10 mouse cellular contexts compared by ENCODE assay signal in genomic region chr7:25006171-25006570, GRCm38 (mm10). TPM values are rescaled to one million over a fixed set of nuclear protein-coding genes. Genes with fewer than 3 reads are reported as not detected.
DNase-seq lines count a peak whose midpoint lies in the region; ATAC-seq and TF ChIP-seq lines count a peak whose summit lies in the region.
"Had no signal": no experiment of that assay in that cellular context is flagged by ENCODE, and none has a peak within 500 bp of the region (broad histone marks: within the 10 kb centered on the region; RNA-seq: fewer than 3 reads in every experiment).

No protein-coding gene starts in this region.

- TF ChIP-seq POLR2A in bone marrow, adult 2 months (IDR thresholded peaks at IDR 0.05; ENCODE audit: borderline replicate concordance, control insufficient read depth, low read depth, low read length), result no peak

- peak overlapping the region; percentile 37 for H3K4me3 ChIP-seq in bone marrow, adult 2 months (replicated peaks; ENCODE audit: control insufficient read depth, low read depth, low read length)
- H3K4me3 ChIP-seq in hindbrain, embryonic 11.5 days (ENCODE audit: low read depth, low read length), result peak overlapping the region; percentile 67
- H3K4me3 ChIP-seq in midbrain, embryonic 10.5 days, result peak overlapping the region; percentile 62
- H3K4me3 ChIP-seq: erythroblast, embryonic 14.5 days had no signal

- H3K36me3 ChIP-seq in hindbrain, embryonic 11.5 days (ENCODE audit: control insufficient read depth, insufficient read depth, low read length), result no peaks in the 10 kb centered on the region
- no peaks in the 10 kb centered on the region for H3K36me3 ChIP-seq in midbrain, embryonic 10.5 days

- peaks cover 4% of the 10 kb centered on the region; the same call in 1 of the 2 replicates for H3K4me1 ChIP-seq in bone marrow, adult 2 months (ENCODE audit: control insufficient read depth, insufficient read depth, low read length)
- H3K4me1 ChIP-seq in hindbrain, embryonic 11.5 days (replicated peaks; ENCODE audit: control insufficient read depth, insufficient read depth, low read length), result peaks cover 16% of the 10 kb centered on the region; the same call in 1 of the 2 replicates
- peaks cover 81% of the 10 kb centered on the region for H3K4me1 ChIP-seq in midbrain, embryonic 10.5 days

- ATAC-seq in hindbrain, embryonic 11.5 days (ENCODE audit: low FRiP score), result peak; percentile 15

- TF ChIP-seq CTCF in bone marrow, adult 2 months (IDR thresholded peaks at IDR 0.05; ENCODE audit: control insufficient read depth, insufficient read depth, low read length), result no peak

- no peaks in the 10 kb centered on the region for H3K9me3 ChIP-seq in hindbrain, embryonic 11.5 days (ENCODE audit: control insufficient read depth, low read length)
- no peaks in the 10 kb centered on the region for H3K9me3 ChIP-seq in midbrain, embryonic 10.5 days (replicated peaks)

- DNase-seq in cerebellum, adult 9-10 months, result peak; percentile 73
- no peak for DNase-seq in cerebellum, postnatal 25 days
- no peak for DNase-seq in hindbrain, embryonic 11.5 days (ENCODE audit: low spot score)
- DNase-seq in midbrain, embryonic 10.5 days (ENCODE audit: low spot score), result no peak
- DNase-seq in ovary, adult 18-20 months (ENCODE audit: low spot score), result no peak
- no peak for DNase-seq in layer of hippocampus, adult 11-12 months (ENCODE audit: low spot score)
- no peak for DNase-seq in layer of hippocampus, adult 18-20 months (ENCODE audit: low spot score in 2 of 2)
- DNase-seq: kidney, adult 8-10 months had no signal

- 43% methylated on average over 3 of the region's 3 CpGs for WGBS in bone marrow, adult 2 months
- 57% methylated on average over 3 of the region's 3 CpGs for WGBS in hindbrain, embryonic 11.5 days
- 70% methylated on average over 3 of the region's 3 CpGs for WGBS in midbrain, embryonic 10.5 days

- peaks cover 35% of the 10 kb centered on the region for H3K27me3 ChIP-seq in hindbrain, embryonic 11.5 days (ENCODE audit: control insufficient read depth, insufficient read depth, low read length)
- peaks cover 85% of the 10 kb centered on the region for H3K27me3 ChIP-seq in midbrain, embryonic 10.5 days (ENCODE audit: low read depth, poor library complexity, severe bottlenecking)

- peak overlapping the region; percentile 86 for H3K27ac ChIP-seq in bone marrow, adult 2 months (ENCODE audit: control insufficient read depth, insufficient read depth, low read depth, low read length, poor library complexity)
- no peak overlapping the region for H3K27ac ChIP-seq in hindbrain, embryonic 11.5 days (ENCODE audit: low read depth, low read length)
- H3K27ac ChIP-seq in midbrain, embryonic 10.5 days (replicated peaks), result peak overlapping the region; percentile 61

- H3K9ac ChIP-seq in hindbrain, embryonic 11.5 days (ENCODE audit: low read depth, low read length), result no peak overlapping the region

- H3K4me2 ChIP-seq in hindbrain, embryonic 11.5 days (replicated peaks; ENCODE audit: low read depth, low read length), result peak overlapping the region; percentile 90

RNA-seq across cellular contexts. Expression of gene Atp1a3, which starts 0.4 kb away (rescaled TPM):
- polyA plus RNA-seq in bone marrow, adult 2 months (2011; ENCODE audit: insufficient read depth, insufficient read length, low replicate concordance, missing spikeins), result 6.1 and 13.9 TPM in 2 replicates
- polyA plus RNA-seq in hindbrain, embryonic 11.5 days (2014; fragmentation: Nextera tagmentation; extraction: Ambion mirVana), result 40.1 and 48.8 TPM in 2 replicates
- 11.1 and 27.0 TPM in 2 replicates for polyA plus RNA-seq in midbrain, embryonic 10.5 days (2016; fragmentation: Nextera tagmentation; extraction: Ambion mirVana)
- total RNA-seq in layer of hippocampus, adult 18-20 months (2021), result 1,000 to 10,000 TPM; 2,544 to 2,610 TPM

RNA-seq across cellular contexts. Expression of gene Rabac1, which starts 33.6 kb away (rescaled TPM):
- 31.0 and 76.4 TPM in 2 replicates for polyA plus RNA-seq in bone marrow, adult 2 months (2011; ENCODE audit: insufficient read depth, insufficient read length, low replicate concordance, missing spikeins)
- polyA plus RNA-seq in hindbrain, embryonic 11.5 days (2014; fragmentation: Nextera tagmentation; extraction: Ambion mirVana), result 122 and 129 TPM in 2 replicates
- 89.0 and 109 TPM in 2 replicates for polyA plus RNA-seq in midbrain, embryonic 10.5 days (2016; fragmentation: Nextera tagmentation; extraction: Ambion mirVana)
- 100 to 1,000 TPM; 318 to 321 TPM for total RNA-seq in layer of hippocampus, adult 18-20 months (2021)
